In the genomic region with DNA sequence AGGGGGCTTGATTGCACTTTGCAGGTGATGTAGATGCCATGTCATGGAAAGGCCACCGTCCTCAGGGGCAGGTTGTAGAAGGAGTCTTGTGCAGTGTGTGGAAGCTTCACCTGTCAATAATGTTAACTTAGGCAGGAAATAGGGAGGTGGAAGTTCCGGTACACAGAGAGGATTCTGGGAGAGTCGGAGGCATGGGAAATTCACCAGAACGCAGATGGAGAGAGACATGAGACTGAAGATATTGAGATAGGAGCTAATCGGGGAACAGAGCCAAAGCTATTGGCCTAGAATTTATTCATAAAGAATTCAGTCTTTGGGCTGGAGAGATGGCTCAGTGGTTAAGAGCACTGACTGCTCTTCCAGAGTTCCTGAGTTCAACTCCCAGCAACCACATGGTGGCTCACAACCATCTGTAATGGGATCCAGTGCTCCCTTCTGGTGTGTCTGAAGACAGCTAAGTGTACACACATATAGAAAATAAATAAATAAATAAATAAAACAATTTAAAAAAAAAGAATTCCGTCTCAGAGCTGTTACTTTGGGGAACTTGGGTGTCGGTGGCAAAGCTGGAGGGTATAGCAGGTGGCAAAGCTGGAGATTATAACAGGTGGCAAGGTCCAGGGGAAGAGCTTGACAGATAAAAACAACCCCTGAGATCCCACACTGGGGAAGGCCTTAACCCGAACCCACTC, we compare ENCODE assay signal across 22 mouse cellular contexts. TPM values are rescaled to one million over a fixed set of nuclear protein-coding genes. Genes with fewer than 3 reads are reported as not detected.
DNase-seq lines count a peak whose midpoint lies in the region; TF ChIP-seq lines count a peak whose summit lies in the region.
"Had no signal": no experiment of that assay in that cellular context is flagged by ENCODE, and none has a peak within 500 bp of the region (broad histone marks: within the 10 kb centered on the region; RNA-seq: fewer than 3 reads in every experiment).

No protein-coding gene starts in this region.

- no peaks in the 10 kb centered on the region for H3K36me3 ChIP-seq in spleen, adult 2 months (ENCODE audit: control insufficient read depth, insufficient read depth, low read length)
- H3K36me3 ChIP-seq: embryonic facial prominence, embryonic 13.5 days; embryonic facial prominence, embryonic 15.5 days; forebrain, embryonic 10.5 days; forebrain, embryonic 12.5 days; G1E had no signal

- H3K27ac ChIP-seq in spleen, adult 2 months (ENCODE audit: insufficient read depth, low read length): 0 out of 2 replicates have a peak overlapping the region, but pooled peaks have one; percentile 92
- H3K27ac ChIP-seq: embryonic facial prominence, embryonic 13.5 days; embryonic facial prominence, embryonic 15.5 days; forebrain, embryonic 10.5 days; forebrain, embryonic 12.5 days had no signal

- no peaks in the 10 kb centered on the region for H3K27me3 ChIP-seq in spleen, adult 2 months (ENCODE audit: control insufficient read depth, insufficient read depth, low read length)
- H3K27me3 ChIP-seq: embryonic facial prominence, embryonic 13.5 days; embryonic facial prominence, embryonic 15.5 days; Patski had no signal

- no peak for TF ChIP-seq POLR2A in spleen, adult 2 months (IDR thresholded peaks at IDR 0.05; ENCODE audit: low read depth, low read length)

- no peak for TF ChIP-seq CTCF in spleen, adult 2 months (IDR thresholded peaks at IDR 0.05; ENCODE audit: extremely low read depth, insufficient read depth, insufficient read length, insufficient replicate concordance)

- no peak overlapping the region for H3K4me3 ChIP-seq in spleen, adult 2 months (ENCODE audit: extremely low read depth, insufficient read depth, insufficient read length)
- H3K4me3 ChIP-seq: embryonic facial prominence, embryonic 13.5 days; embryonic facial prominence, embryonic 15.5 days; erythroblast, embryonic 14.5 days; forebrain, embryonic 10.5 days; forebrain, embryonic 12.5 days had no signal

- WGBS in spleen, adult 2 months: 86% methylated on average over 8 of the region's 8 CpGs

- peaks cover 38% of the 10 kb centered on the region; the same call in 1 of the 2 replicates for H3K4me1 ChIP-seq in spleen, adult 2 months (ENCODE audit: control insufficient read depth, insufficient read depth, insufficient read length)

- DNase-seq in spleen, adult 2 months (ENCODE audit: low read depth in 1 of 2, low spot score in 2 of 2): no peak
- DNase-seq in spleen, postnatal 4 days (ENCODE audit: low spot score in 2 of 2): no peak
- peak; percentile 42 for DNase-seq in thymus, postnatal 4 days
- no peak for DNase-seq in thymus, postnatal 14 days
- peak; percentile 27 for DNase-seq in induced T-regulatory cell, adult 2 months (ENCODE audit: low read depth)
- no peak for DNase-seq in urinary bladder, postnatal 25 days (ENCODE audit: low spot score)
- DNase-seq: adrenal gland, adult 8-10 months; adrenal gland, postnatal 14 days; adrenal gland, postnatal 36 days; cerebellum, adult 11-12 months; cerebellum, adult 2 months; cerebellum, adult 9-10 months; cerebellum, postnatal 10 days; cerebellum, postnatal 36 days; embryo, embryonic 11 days had no signal

RNA-seq across cellular contexts. Expression of gene Traf1, which starts 4.8 kb away (rescaled TPM):
- 64.4 and 72.8 TPM in 2 replicates for polyA plus RNA-seq in spleen, adult 2 months (2012; rRNA removed)
- polyA plus RNA-seq: erythroblast, embryonic 14.5 days; G1E had no signal

RNA-seq across cellular contexts. Expression of gene Phf19, which starts 52.6 kb away (rescaled TPM):
- 3.7 and 4.7 TPM in 2 replicates for polyA plus RNA-seq in spleen, adult 2 months (2012; rRNA removed)

Comparison
In these comparisons a context has a peak if more than half of its experiments do, and no peak if none do; other contexts are left out.
1. DNase-seq: peak in thymus, postnatal 4 days (single experiment) and induced T-regulatory cell, adult 2 months (single experiment); none in spleen, adult 2 months (0 of 2), spleen, postnatal 4 days (0 of 2), thymus, postnatal 14 days (single experiment) and urinary bladder, postnatal 25 days (single experiment).